Mouse (Mus musculus) T-helper 17 cell (primary cell): ENCODE data around the gene Nrbp1.
"Not testable (repeated sequence)": the region's sequence is repeated elsewhere in the genome, so short reads cannot be mapped to it uniquely, and the experiment has no call there.

Experiments
- in situ Hi-C, 2 experiments: fragments of 300-600 bp; cut with MboI, MseI; formaldehyde crosslinking; loops; 1 replicate in 1 of 2; 2 replicates in 1 of 2; pipeline ENCODE4 v1.15.1; 2025; ENCODE audit warnings: high pct_unique_total_duplicates in 2 of 2

The Nrbp1 gene

GRCm38 (mm10) chr5:31202933-31203332 lies 37.7 kb upstream of the Nrbp1 start:
- in situ Hi-C loops: no loop called here

- in situ Hi-C loops: no loop called here
Observed at GRCm38 (mm10) chr5:31203866-31204265, 36.8 kb upstream of the Nrbp1 start.

- in situ Hi-C loops: no loop called here
Observed at GRCm38 (mm10) chr5:31204421-31204820, 36.2 kb upstream of the Nrbp1 start.

GRCm38 (mm10) chr5:31216554-31216953 lies 24.1 kb upstream of the Nrbp1 start:
- in situ Hi-C loops: not testable (repeated sequence)

- in situ Hi-C loops: no loop called here
Observed at GRCm38 (mm10) chr5:31218294-31218693, 22.4 kb upstream of the Nrbp1 start.

GRCm38 (mm10) chr5:31219070-31219469 lies 21.6 kb upstream of the Nrbp1 start:
- in situ Hi-C loops: no loop called here

- in situ Hi-C loops: no loop called here
Observed at GRCm38 (mm10) chr5:31219474-31219873, 21.2 kb upstream of the Nrbp1 start.

- in situ Hi-C loops: no loop called here
Observed at GRCm38 (mm10) chr5:31219911-31220447, 20.7 kb upstream of the Nrbp1 start.

- in situ Hi-C loops: no loop called here
Observed at GRCm38 (mm10) chr5:31220448-31221303, 20.0 kb upstream of the Nrbp1 start, which contains the start of gene Ppm1g. Gene Ppm1g, minus strand, starts transcription at chr5:31220687.

- in situ Hi-C loops: no loop called here
Observed at GRCm38 (mm10) chr5:31221304-31221945, 19.2 kb upstream of the Nrbp1 start.

GRCm38 (mm10) chr5:31222696-31223095 lies 18.0 kb upstream of the Nrbp1 start:
- in situ Hi-C loops: no loop called here

- in situ Hi-C loops: no loop called here
Observed at GRCm38 (mm10) chr5:31226641-31227040, 14.0 kb upstream of the Nrbp1 start.

GRCm38 (mm10) chr5:31241522-31242034 lies 914 bp downstream of the Nrbp1 start:
- in situ Hi-C loops: loop anchor here in 1 of 2 experiments (10.0 kb wide), 1 partner anchor 803 kb away; no protein-coding TSS in a partner anchor

GRCm38 (mm10) chr5:31242191-31242590 lies 1.5 kb downstream of the Nrbp1 start:
- in situ Hi-C loops: loop anchor here in 1 of 2 experiments (10.0 kb wide), 1 partner anchor 803 kb away; no protein-coding TSS in a partner anchor

GRCm38 (mm10) chr5:31250716-31251115 lies 10.1 kb downstream of the Nrbp1 start:
- in situ Hi-C loops: no loop called here

- in situ Hi-C loops: no loop called here
Observed at GRCm38 (mm10) chr5:31251541-31252101, 11.0 kb downstream of the Nrbp1 start, which contains the start of gene Krtcap3. Gene Krtcap3, plus strand, starts transcription at chr5:31251691.

GRCm38 (mm10) chr5:31252151-31252550 lies 11.5 kb downstream of the Nrbp1 start:
- in situ Hi-C loops: no loop called here

GRCm38 (mm10) chr5:31252795-31253545 lies 12.3 kb downstream of the Nrbp1 start:
- in situ Hi-C loops: no loop called here

- in situ Hi-C loops: no loop called here
Observed at GRCm38 (mm10) chr5:31253806-31254205, 13.1 kb downstream of the Nrbp1 start.

- in situ Hi-C loops: no loop called here
Observed at GRCm38 (mm10) chr5:31254452-31254851, 13.8 kb downstream of the Nrbp1 start.

GRCm38 (mm10) chr5:31254901-31255300 lies 14.2 kb downstream of the Nrbp1 start:
- in situ Hi-C loops: no loop called here
